Mouse (Mus musculus) midbrain, embryonic 16.5 days (tissue): ENCODE results near the gene Ncbp3. TPM values are rescaled to one million over a fixed set of nuclear protein-coding genes. Genes with fewer than 3 reads are reported as not detected.
"Not testable (repeated sequence)": the region's sequence is repeated elsewhere in the genome, so short reads cannot be mapped to it uniquely, and the experiment has no call there.

Experiments
- ATAC-seq: fragments of 200-750 bp; cut with Nextera tagmentation; 2 replicates; pipeline ENCODE4 v1.8.0; 2017; ENCODE audit warnings: moderate TSS enrichment
- H3K27ac ChIP-seq: fragments of 300-500 bp; sonication (generic); 2 replicates; pipeline ENCODE4 v1.5.1; 2014; ENCODE audit warnings: mild to moderate bottlenecking, low read length, mixed read lengths
- H3K27me3 ChIP-seq: fragments of 300-500 bp; sonication (generic); 2 replicates; pipeline ENCODE4 v1.6.1; 2014; ENCODE audit warnings: low read depth, low read length, mixed read lengths; ENCODE audit not compliant: control insufficient read depth, insufficient read depth
- H3K36me3 ChIP-seq: fragments of 300-500 bp; sonication (generic); 2 replicates; pipeline ENCODE4 v1.6.1; 2014; ENCODE audit warnings: mild to moderate bottlenecking, low read length, moderate library complexity, mixed read lengths; ENCODE audit not compliant: control insufficient read depth, insufficient read depth
- H3K4me1 ChIP-seq: fragments of 300-500 bp; sonication (generic); 2 replicates; pipeline ENCODE4 v1.6.1; 2014; ENCODE audit warnings: mild to moderate bottlenecking, low read length, mixed read lengths; ENCODE audit not compliant: control insufficient read depth, insufficient read depth
- H3K4me2 ChIP-seq: fragments of 300-500 bp; sonication (generic); 2 replicates; pipeline ENCODE4 v1.6.1; 2014; ENCODE audit warnings: mild to moderate bottlenecking, low read length, mixed read lengths
- H3K4me3 ChIP-seq: fragments of 300-500 bp; sonication (generic); 2 replicates; pipeline ENCODE4 v1.5.1; 2014; ENCODE audit warnings: low read depth, mild to moderate bottlenecking, low read length, moderate library complexity, mixed read lengths
- H3K9ac ChIP-seq: fragments of 300-500 bp; sonication (generic); 2 replicates; pipeline ENCODE4 v1.6.1; 2014; ENCODE audit warnings: low read depth, low read length, mixed read lengths
- H3K9me3 ChIP-seq: fragments of 300-500 bp; sonication (generic); replicated peaks from 2 replicates; pipeline ENCODE4 v1.6.1; 2014; ENCODE audit warnings: mild to moderate bottlenecking, low read length, mixed read lengths; ENCODE audit not compliant: control insufficient read depth, poor library complexity, severe bottlenecking
- WGBS: fragments of 180-500 bp; shearing (Covaris S2); extraction: QIAGEN DNeasy Blood & Tissue Kit; methylation state at CpG from one replicate; pipeline ENCODE4 v1.1.7; 2014; 5-methylcytosine and 5-hydroxymethylcytosine counted together
- polyA plus RNA-seq: library from polyadenylated mRNA; unstranded; fragments of >200 nt; fragmentation: Nextera tagmentation; extraction: Ambion mirVana; gene quantifications from 2 replicates; pipeline ENCODE4 v1.2.1, GENCODE M21; 2015

Ncbp3 gene
- polyA plus RNA-seq, 1 experiment from 2014 or later: 9.8 TPM

DNA sequence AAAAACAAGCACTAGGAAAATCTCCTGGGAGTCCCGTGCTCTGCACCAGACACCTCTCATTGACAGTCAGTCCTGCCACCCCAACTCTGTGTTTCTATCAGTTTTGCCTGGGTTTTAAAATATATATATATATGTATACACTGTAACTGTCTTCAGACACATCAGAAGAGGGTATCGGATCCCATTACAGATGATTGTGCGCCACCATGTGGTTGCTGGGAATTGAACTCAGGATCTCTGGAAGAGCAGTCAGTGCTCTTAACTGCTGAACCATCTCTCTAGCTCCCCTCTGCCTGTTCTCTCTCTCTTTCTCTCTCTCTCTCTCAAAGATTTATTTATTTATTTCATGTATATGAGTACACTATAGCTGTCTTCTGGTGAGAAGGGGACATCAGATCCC is 59.8 kb downstream of the Ncbp3 start:
- not testable (repeated sequence) for H3K27ac ChIP-seq, ATAC-seq, H3K36me3 ChIP-seq, H3K4me3 ChIP-seq, H3K4me2 ChIP-seq, H3K9me3 ChIP-seq, H3K9ac ChIP-seq, H3K27me3 ChIP-seq, H3K4me1 ChIP-seq
- WGBS: 44% methylated on average over 3 of the region's 3 CpGs

DNA sequence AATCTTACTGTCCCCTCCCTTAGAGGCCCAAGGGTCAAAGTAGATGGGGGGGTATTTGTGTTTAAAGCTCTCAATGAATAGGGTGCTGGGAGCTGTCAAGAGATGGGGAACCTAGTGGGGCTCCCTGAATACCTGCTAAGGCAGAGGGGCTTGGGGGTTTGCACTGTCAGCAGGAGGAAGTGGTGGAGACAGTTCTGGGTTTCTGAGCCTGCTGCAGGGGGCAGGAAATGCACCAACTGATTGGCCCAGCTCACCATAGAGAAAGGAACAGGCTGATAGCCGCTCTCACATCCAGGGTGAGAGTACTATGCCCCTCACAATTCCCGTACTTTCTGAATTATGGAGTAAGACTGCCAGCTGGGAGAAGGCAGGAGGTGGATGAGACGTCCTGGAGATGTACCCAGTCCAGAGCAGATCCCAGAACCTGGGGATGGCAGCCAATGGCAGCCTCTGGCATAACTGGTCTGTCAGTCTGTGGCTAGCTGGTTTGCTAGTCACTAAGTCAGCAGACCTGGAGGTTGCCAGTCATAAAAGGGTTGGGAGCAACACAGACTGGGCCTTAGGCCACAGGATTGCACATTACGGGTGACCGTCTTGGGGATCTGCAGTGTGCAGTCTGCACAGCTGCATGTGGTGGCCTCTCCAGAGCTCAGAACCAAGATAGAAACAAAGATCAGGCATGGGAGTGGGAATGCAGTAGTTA is 60.8 kb downstream of the Ncbp3 start:
- no peak overlapping the region for H3K4me3 ChIP-seq
- ATAC-seq: no peak
- H3K9ac ChIP-seq: no peak overlapping the region
- H3K36me3 ChIP-seq: no peaks in the 10 kb centered on the region
- H3K4me1 ChIP-seq: no peaks in the 10 kb centered on the region
- WGBS: 76% methylated on average over 5 of the region's 5 CpGs
- no peak overlapping the region for H3K27ac ChIP-seq
- no peaks in the 10 kb centered on the region for H3K27me3 ChIP-seq
- H3K4me2 ChIP-seq: no peak overlapping the region
- H3K9me3 ChIP-seq: no peaks in the 10 kb centered on the region

DNA sequence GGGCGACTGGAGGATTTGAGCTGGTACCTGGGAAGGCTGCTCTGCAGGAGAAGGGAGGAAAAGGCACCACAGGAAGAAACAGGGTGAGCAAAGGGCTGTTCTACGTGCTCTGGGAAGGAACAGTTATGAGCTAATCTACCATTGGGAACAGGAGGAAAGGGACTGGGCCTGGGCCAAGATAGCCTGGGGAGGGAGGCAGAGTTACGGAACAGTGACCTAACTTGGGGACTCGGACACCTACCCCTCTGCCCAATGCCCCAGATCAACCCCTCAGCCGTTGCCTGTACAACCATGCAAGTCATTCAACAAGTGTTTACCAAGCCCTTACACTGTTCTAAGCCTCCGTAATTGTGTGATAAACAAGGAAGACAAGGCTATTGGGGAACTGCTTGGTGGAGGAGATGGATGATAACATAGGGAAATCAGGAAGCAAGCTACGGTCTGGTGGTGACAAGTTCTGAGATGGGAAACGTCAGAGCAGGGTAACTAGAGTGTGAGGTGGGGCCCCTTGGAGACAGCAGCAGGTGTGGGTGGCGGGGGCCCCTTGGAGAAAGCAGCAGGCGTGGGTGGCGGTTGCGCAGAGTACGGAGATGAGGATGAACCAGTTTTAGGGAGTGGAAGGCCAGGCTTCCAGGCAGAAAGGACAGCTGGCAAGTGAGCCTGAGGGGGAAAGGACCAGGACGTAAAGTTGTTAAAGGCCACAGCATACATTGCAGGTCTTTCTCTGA is 61.5 kb downstream of the Ncbp3 start:
- Histone ChIP-seq H3K4me1 (no peaks in the 10 kb centered on the region), H3K9ac (no peak overlapping the region), H3K4me2 (no peak overlapping the region), H3K36me3 (no peaks in the 10 kb centered on the region), H3K27me3 (no peaks in the 10 kb centered on the region), H3K27ac (no peak overlapping the region), H3K9me3 (no peaks in the 10 kb centered on the region), H3K4me3 (no peak overlapping the region)
- 78% methylated on average over 14 of the region's 14 CpGs for WGBS
- no peak for ATAC-seq

DNA sequence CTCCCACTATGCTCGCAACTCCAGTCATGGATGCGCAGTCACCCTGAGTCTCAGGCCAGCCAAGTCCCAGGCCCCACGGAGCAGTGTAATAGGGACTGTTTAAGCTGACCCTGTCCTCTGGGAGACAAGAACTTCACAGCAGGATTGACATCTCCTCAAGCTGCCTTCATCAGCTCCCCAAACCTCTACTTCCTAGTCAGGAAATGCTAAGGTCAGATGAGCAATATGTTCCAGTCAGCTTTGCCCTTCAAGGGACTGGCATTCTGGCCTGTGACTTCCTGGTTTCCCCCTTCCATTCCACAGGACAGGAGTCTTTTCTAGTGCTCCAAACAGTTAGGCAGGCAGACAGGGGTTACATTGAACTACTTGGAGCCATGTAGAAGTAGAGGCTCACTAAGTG is 62.4 kb downstream of the Ncbp3 start:
- H3K27ac ChIP-seq: no peak overlapping the region
- H3K36me3 ChIP-seq: no peaks in the 10 kb centered on the region
- no peaks in the 10 kb centered on the region for H3K27me3 ChIP-seq
- no peak for ATAC-seq
- no peak overlapping the region for H3K4me3 ChIP-seq
- H3K4me2 ChIP-seq: no peak overlapping the region
- H3K4me1 ChIP-seq: no peaks in the 10 kb centered on the region
- H3K9me3 ChIP-seq: no peaks in the 10 kb centered on the region
- 81% methylated on average over 3 of the region's 3 CpGs for WGBS
- no peak overlapping the region for H3K9ac ChIP-seq

DNA sequence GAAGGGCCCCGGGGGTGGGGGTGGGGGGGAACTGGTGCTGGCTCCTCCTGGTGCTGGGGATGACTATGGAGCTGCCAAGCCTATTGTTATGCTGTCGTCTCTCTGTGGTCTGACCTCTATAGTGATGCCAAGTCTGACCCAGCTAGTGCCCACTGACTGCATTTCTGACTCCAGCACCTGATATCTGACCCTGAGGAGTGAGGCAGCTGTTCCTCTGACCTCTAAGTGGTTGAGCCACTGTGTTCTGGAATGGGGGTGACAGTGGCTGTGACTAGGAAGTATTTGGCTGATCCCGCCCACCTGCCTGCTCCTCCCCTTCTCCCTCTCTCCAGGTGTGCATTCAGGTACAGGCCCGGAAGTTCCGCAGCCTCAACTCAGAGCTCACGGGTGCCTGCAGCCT is 63.8 kb downstream of the Ncbp3 start:
- WGBS: 71% methylated on average over 6 of the region's 6 CpGs
- H3K36me3 ChIP-seq: no peaks in the 10 kb centered on the region
- no peaks in the 10 kb centered on the region for H3K4me1 ChIP-seq
- ATAC-seq: no peak
- H3K4me2 ChIP-seq: no peak overlapping the region
- no peak overlapping the region for H3K27ac ChIP-seq
- H3K27me3 ChIP-seq: no peaks in the 10 kb centered on the region
- H3K9me3 ChIP-seq: no peaks in the 10 kb centered on the region
- no peak overlapping the region for H3K9ac ChIP-seq
- H3K4me3 ChIP-seq: no peak overlapping the region

DNA sequence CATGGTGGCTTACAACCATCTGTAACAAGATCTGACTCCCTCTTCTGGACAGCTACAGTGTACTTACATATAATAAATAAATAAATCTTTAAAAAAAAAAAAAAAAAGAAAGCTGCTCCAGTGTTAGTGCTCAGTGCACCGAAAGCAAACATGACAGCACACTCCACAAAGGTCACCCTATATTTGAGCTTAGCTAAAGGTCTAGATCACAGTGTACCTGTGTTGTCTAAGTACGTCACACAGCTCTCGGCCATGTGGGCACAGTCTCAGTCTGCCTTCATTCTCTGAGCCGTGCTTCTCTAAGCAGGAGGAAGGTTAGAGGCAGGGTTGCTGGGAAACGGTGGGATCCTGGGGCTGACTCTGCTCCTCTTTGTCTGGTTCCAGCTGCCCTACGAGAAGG is 78.9 kb downstream of the Ncbp3 start:
- Histone ChIP-seq H3K36me3 (no peaks in the 10 kb centered on the region), H3K27ac (no peak overlapping the region), H3K27me3 (no peaks in the 10 kb centered on the region), H3K9me3 (no peaks in the 10 kb centered on the region), H3K4me2 (no peak overlapping the region), H3K4me1 (no peaks in the 10 kb centered on the region), H3K4me3 (no peak overlapping the region), H3K9ac (no peak overlapping the region)
- no peak for ATAC-seq
- 85% methylated on average over 6 of the region's 6 CpGs for WGBS

DNA sequence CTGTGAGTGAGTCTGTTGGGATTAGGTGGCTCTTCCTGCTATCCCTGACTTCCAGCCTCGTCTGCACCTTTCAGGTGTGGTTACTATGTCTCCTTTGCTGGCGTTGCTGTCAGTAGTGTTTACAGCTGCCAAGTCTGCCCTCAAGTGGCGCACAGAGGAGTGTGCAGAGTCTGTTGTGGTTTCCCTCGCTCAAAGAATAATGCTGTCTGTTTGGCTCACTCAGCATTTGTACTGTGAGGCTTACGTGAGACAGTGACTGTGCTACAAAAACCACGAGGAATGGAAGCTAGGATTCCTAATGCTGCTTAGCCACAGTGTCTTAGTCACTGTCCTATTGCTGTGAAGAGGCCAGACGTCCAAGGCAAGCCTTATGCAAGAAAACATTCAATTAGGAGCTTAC is 83.4 kb downstream of the Ncbp3 start:
- ATAC-seq: no peak

DNA sequence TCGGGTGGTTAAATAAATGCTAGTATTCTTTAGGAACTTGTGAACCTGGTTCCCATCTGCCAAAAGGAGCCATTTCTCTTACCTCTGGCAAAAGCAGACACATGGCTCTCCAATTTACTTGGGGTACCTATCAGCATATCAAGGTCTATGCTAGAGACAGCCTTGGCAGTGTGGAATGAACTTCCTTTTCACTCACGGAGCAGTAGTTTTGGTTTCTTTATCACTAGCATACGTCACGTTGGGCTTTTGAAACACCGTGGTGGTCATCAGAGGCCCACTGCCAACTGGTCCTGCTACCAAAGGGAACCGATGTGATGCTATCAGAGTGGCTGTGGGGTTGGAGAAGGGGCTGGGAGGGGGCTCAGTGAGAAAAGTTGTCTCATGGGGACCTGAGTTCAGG is 85.4 kb downstream of the Ncbp3 start:
- no peak overlapping the region for H3K4me2 ChIP-seq
- H3K27me3 ChIP-seq: no peaks in the 10 kb centered on the region
- H3K4me3 ChIP-seq: no peak overlapping the region
- no peaks in the 10 kb centered on the region for H3K9me3 ChIP-seq
- no peak overlapping the region for H3K9ac ChIP-seq
- H3K36me3 ChIP-seq: no peaks in the 10 kb centered on the region
- 96% methylated on average over 6 of the region's 6 CpGs for WGBS
- peaks cover 4% of the 10 kb centered on the region; the same call in 1 of the 2 replicates for H3K4me1 ChIP-seq
- H3K27ac ChIP-seq: no peak overlapping the region
- ATAC-seq: no peak

More for the DNA sequence above, 83.4 kb downstream of the Ncbp3 start:
- Histone ChIP-seq H3K27me3 (no peaks in the 10 kb centered on the region), H3K4me2 (no peak overlapping the region), H3K9ac (no peak overlapping the region), H3K9me3 (no peaks in the 10 kb centered on the region), H3K4me3 (no peak overlapping the region), H3K4me1 (no peaks in the 10 kb centered on the region), H3K27ac (no peak overlapping the region), H3K36me3 (no peaks in the 10 kb centered on the region)
- WGBS: 84% methylated on average over 7 of the region's 7 CpGs

DNA sequence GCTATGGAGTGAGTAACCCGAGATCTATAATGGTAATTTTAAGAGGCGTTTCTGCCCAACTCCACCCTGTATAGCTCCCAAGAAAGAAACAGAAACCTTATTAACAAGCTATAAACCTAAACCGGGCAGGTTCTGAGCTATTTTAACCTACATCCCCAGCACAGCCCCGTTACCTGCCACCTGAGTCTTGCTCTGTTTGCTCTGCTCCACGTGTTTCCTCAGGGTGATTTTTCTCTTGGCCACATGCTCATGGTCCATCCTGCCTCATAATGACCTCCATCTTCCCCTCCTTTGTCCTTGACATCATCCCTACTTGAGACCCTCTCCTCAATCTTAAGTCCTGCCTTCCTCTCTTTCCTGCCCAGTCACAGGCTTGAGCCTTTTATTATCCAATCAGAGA is 86.6 kb downstream of the Ncbp3 start:
- no peak overlapping the region for H3K4me2 ChIP-seq
- H3K27ac ChIP-seq: no peak overlapping the region
- no peaks in the 10 kb centered on the region for H3K9me3 ChIP-seq
- WGBS: 97% methylated on average over 5 of the region's 5 CpGs
- H3K4me1 ChIP-seq: peaks cover 8% of the 10 kb centered on the region; the same call in 1 of the 2 replicates
- H3K27me3 ChIP-seq: no peaks in the 10 kb centered on the region
- H3K36me3 ChIP-seq: no peaks in the 10 kb centered on the region
- no peak overlapping the region for H3K4me3 ChIP-seq
- ATAC-seq: no peak
- H3K9ac ChIP-seq: no peak overlapping the region
